ENCODE assay signal across 9 mouse cellular contexts in genomic region chr12:83169495-83170209, GRCm38 (mm10).
DNase-seq lines count a peak whose midpoint lies in the region; ATAC-seq and TF ChIP-seq lines count a peak whose summit lies in the region.
"Had no signal": no experiment of that assay in that cellular context is flagged by ENCODE, and none has a peak within 500 bp of the region (broad histone marks: within the 10 kb centered on the region; RNA-seq: fewer than 3 reads in every experiment).

No protein-coding gene starts in this region.

- no peak for DNase-seq in heart, embryonic 10.5 days (ENCODE audit: low spot score)
- DNase-seq in heart, adult 2 months, result no peak
- DNase-seq in brain, adult 2 months (ENCODE audit: low read depth, low spot score), result peak; percentile 85
- DNase-seq in hindbrain, embryonic 14.5 days (ENCODE audit: low spot score), result peak; percentile 35
- DNase-seq in midbrain, embryonic 14.5 days, result peak; percentile 53
- no peak for DNase-seq in B cell, adult 2 months
- no peak for DNase-seq in thymus, postnatal 14 days
- no peak for DNase-seq in gastrocnemius, postnatal 36 days

- no peak for TF ChIP-seq POLR2A in heart, adult 2 months (IDR thresholded peaks at IDR 0.05; ENCODE audit: insufficient read depth, low read depth, low read length)

- H3K36me3 ChIP-seq in heart, embryonic 10.5 days, result no peaks in the 10 kb centered on the region
- H3K36me3 ChIP-seq in heart, adult 2 months (ENCODE audit: control insufficient read depth, insufficient read depth, low read length), result no peaks in the 10 kb centered on the region
- no peaks in the 10 kb centered on the region for H3K36me3 ChIP-seq in hindbrain, embryonic 14.5 days (replicated peaks; ENCODE audit: control insufficient read depth, insufficient read depth)
- H3K36me3 ChIP-seq in midbrain, embryonic 14.5 days (ENCODE audit: control insufficient read depth, insufficient read depth, low read length), result no peaks in the 10 kb centered on the region

- 0 out of 2 replicates have a peak overlapping the region, but pooled peaks have one; percentile 0 for H3K4me2 ChIP-seq in hindbrain, embryonic 14.5 days (replicated peaks)
- H3K4me2 ChIP-seq in midbrain, embryonic 14.5 days (ENCODE audit: low read length), result no peak overlapping the region

- H3K9me3 ChIP-seq in heart, embryonic 10.5 days, result no peaks in the 10 kb centered on the region
- H3K9me3 ChIP-seq in hindbrain, embryonic 14.5 days (ENCODE audit: control insufficient read depth, low read length), result no peaks in the 10 kb centered on the region
- no peaks in the 10 kb centered on the region for H3K9me3 ChIP-seq in midbrain, embryonic 14.5 days (ENCODE audit: control insufficient read depth, low read length)

- TF ChIP-seq EP300 in heart, adult 2 months (IDR thresholded peaks at IDR 0.05; ENCODE audit: insufficient read depth, low read depth, low read length), result no peak

- no peak overlapping the region for H3K9ac ChIP-seq in heart, adult 2 months (ENCODE audit: low read depth, low read length)
- H3K9ac ChIP-seq in hindbrain, embryonic 14.5 days, result no peak overlapping the region
- H3K9ac ChIP-seq in midbrain, embryonic 14.5 days (replicated peaks; ENCODE audit: low read length), result no peak overlapping the region

- no peak overlapping the region for H3K4me3 ChIP-seq in heart, embryonic 10.5 days
- H3K4me3 ChIP-seq in heart, adult 2 months, result no peak overlapping the region
- H3K4me3 ChIP-seq in hindbrain, embryonic 14.5 days (replicated peaks; ENCODE audit: low read length), result no peak overlapping the region
- H3K4me3 ChIP-seq in midbrain, embryonic 14.5 days (replicated peaks; ENCODE audit: low read depth, low read length), result no peak overlapping the region
- H3K4me3 ChIP-seq: myocyte had no signal

- peaks cover 37% of the 10 kb centered on the region for H3K4me1 ChIP-seq in heart, embryonic 10.5 days
- no peaks in the 10 kb centered on the region for H3K4me1 ChIP-seq in heart, adult 2 months (ENCODE audit: control insufficient read depth, insufficient read depth, low read length)
- peaks cover 13% of the 10 kb centered on the region; the same call in 1 of the 2 replicates for H3K4me1 ChIP-seq in hindbrain, embryonic 14.5 days (replicated peaks; ENCODE audit: control insufficient read depth, insufficient read depth, low read length)
- peaks cover 16% of the 10 kb centered on the region for H3K4me1 ChIP-seq in midbrain, embryonic 14.5 days (ENCODE audit: control insufficient read depth, insufficient read depth, low read length)

- no peaks in the 10 kb centered on the region for H3K79me2 ChIP-seq in heart, adult 2 months (replicated peaks; ENCODE audit: control insufficient read depth, insufficient read depth, low read length)

- H3K27me3 ChIP-seq in heart, embryonic 10.5 days (ENCODE audit: insufficient read depth, poor library complexity, severe bottlenecking), result no peaks in the 10 kb centered on the region
- no peaks in the 10 kb centered on the region for H3K27me3 ChIP-seq in heart, adult 2 months (ENCODE audit: control insufficient read depth, insufficient read depth, low read length)
- H3K27me3 ChIP-seq in hindbrain, embryonic 14.5 days (ENCODE audit: control insufficient read depth, insufficient read depth, low read length), result no peaks in the 10 kb centered on the region
- no peaks in the 10 kb centered on the region for H3K27me3 ChIP-seq in midbrain, embryonic 14.5 days (ENCODE audit: control insufficient read depth, insufficient read depth, low read length)

- H3K27ac ChIP-seq in heart, embryonic 10.5 days, result peak overlapping the region; percentile 87
- no peak overlapping the region for H3K27ac ChIP-seq in heart, adult 2 months
- peak overlapping the region; percentile 78 for H3K27ac ChIP-seq in hindbrain, embryonic 14.5 days
- peak overlapping the region; percentile 66 for H3K27ac ChIP-seq in midbrain, embryonic 14.5 days (replicated peaks; ENCODE audit: low read depth, low read length)

- intact Hi-C loops in heart, adult 2 months (cut with DNase I), result no loop called here
- intact Hi-C loops in gastrocnemius, postnatal 36 days (cut with DNase I), result no loop called here

- no peak for TF ChIP-seq CTCF in heart, adult 2 months (IDR thresholded peaks at IDR 0.05)

- ATAC-seq in hindbrain, embryonic 14.5 days (ENCODE audit: low FRiP score), result peak; percentile 57; the same call in 1 of the 2 replicates
- ATAC-seq in midbrain, embryonic 14.5 days (ENCODE audit: low FRiP score, low TSS enrichment), result no peak

- 39% methylated on average over 12 of the region's 12 CpGs for WGBS in heart, embryonic 10.5 days
- WGBS in heart, adult 2 months, result 19% methylated on average over 12 of the region's 12 CpGs
- WGBS in hindbrain, embryonic 14.5 days, result 29% methylated on average over 12 of the region's 12 CpGs
- WGBS in midbrain, embryonic 14.5 days, result 21% methylated on average over 12 of the region's 12 CpGs

Comparison
In these comparisons a context has a peak if more than half of its experiments do, and no peak if none do; other contexts are left out.
1. DNase-seq: peak in brain, adult 2 months (single experiment), hindbrain, embryonic 14.5 days (single experiment) and midbrain, embryonic 14.5 days (single experiment); none in heart, embryonic 10.5 days (single experiment), heart, adult 2 months (0 of 2), B cell, adult 2 months (0 of 2), thymus, postnatal 14 days (single experiment) and gastrocnemius, postnatal 36 days (0 of 2).